Mouse (Mus musculus) lung, embryonic 15.5 days (tissue): ENCODE results near the gene Eif2b4. TPM values are rescaled to one million over a fixed set of nuclear protein-coding genes. Genes with fewer than 3 reads are reported as not detected.

Source experiments
- ATAC-seq: fragments of 200-750 bp; cut with Nextera tagmentation; 2 replicates; pipeline ENCODE4 v1.8.0; 2017; ENCODE audit warnings: moderate number of reproducible peaks, borderline replicate concordance; ENCODE audit not compliant: low FRiP score, low TSS enrichment; ENCODE audit errors: extremely low read depth
- H3K27ac ChIP-seq: fragments of 300-500 bp; sonication (generic); 2 replicates; pipeline ENCODE4 v1.5.1; 2015; ENCODE audit warnings: moderate library complexity, mild to moderate bottlenecking, inconsistent platforms
- H3K27me3 ChIP-seq: fragments of 300-500 bp; sonication (generic); 2 replicates; pipeline ENCODE4 v1.6.1; 2015; ENCODE audit warnings: inconsistent platforms
- H3K36me3 ChIP-seq: fragments of 300-500 bp; sonication (generic); 2 replicates; pipeline ENCODE4 v1.6.1; 2015; ENCODE audit warnings: inconsistent platforms
- H3K4me1 ChIP-seq: fragments of 300-500 bp; sonication (generic); 2 replicates; pipeline ENCODE4 v1.6.1; 2015; ENCODE audit warnings: inconsistent platforms
- H3K4me2 ChIP-seq: fragments of 300-500 bp; sonication (generic); 2 replicates; pipeline ENCODE4 v1.6.1; 2015; ENCODE audit warnings: inconsistent platforms, mild to moderate bottlenecking, moderate library complexity
- H3K4me3 ChIP-seq: fragments of 300-500 bp; sonication (generic); 2 replicates; pipeline ENCODE4 v1.5.1; 2015; ENCODE audit warnings: mild to moderate bottlenecking, inconsistent platforms
- H3K9ac ChIP-seq: fragments of 300-500 bp; sonication (generic); 2 replicates; pipeline ENCODE4 v1.6.1; 2015; ENCODE audit warnings: inconsistent platforms
- H3K9me3 ChIP-seq: fragments of 300-500 bp; sonication (generic); 2 replicates; pipeline ENCODE4 v1.6.1; 2016; ENCODE audit warnings: inconsistent platforms
- WGBS: fragments of 180-500 bp; shearing (Covaris S2); methylation state at CpG from one replicate; pipeline ENCODE4 v1.1.7; 2015; 5-methylcytosine and 5-hydroxymethylcytosine counted together
- polyA plus RNA-seq: library from polyadenylated mRNA; unstranded; fragments of >200 nt; fragmentation: Nextera tagmentation; extraction: Ambion mirVana; gene quantifications from 2 replicates; pipeline ENCODE4 v1.2.1, GENCODE M21; 2015

Eif2b4 gene
- polyA plus RNA-seq, 1 experiment from 2014 or later = 64.3 TPM

- Histone ChIP-seq H3K27me3 (peaks cover 62% of the 10 kb centered on the region), H3K27ac (no peak overlapping the region), H3K36me3 (peaks cover 8% of the 10 kb centered on the region), H3K9me3 (no peaks in the 10 kb centered on the region), H3K4me2 (peak overlapping the region; percentile 31), H3K9ac (no peak overlapping the region), H3K4me3 (peak overlapping the region; percentile 23), H3K4me1 (peaks cover 9% of the 10 kb centered on the region)
- no peak; the same call in 1 of the 2 replicates for ATAC-seq
- WGBS = 11% methylated on average over 9 of the region's 9 CpGs
Observed at GRCm38 (mm10) chr5:31138968-31139425, 54.2 kb downstream of the Eif2b4 start.

- H3K4me1 ChIP-seq = peaks cover 9% of the 10 kb centered on the region
- no peaks in the 10 kb centered on the region for H3K9me3 ChIP-seq
- H3K27me3 ChIP-seq = peaks cover 68% of the 10 kb centered on the region
- peak within 1 kb of the TSS; percentile 31 for H3K4me2 ChIP-seq
- no peak for ATAC-seq
- no peak within 1 kb of the TSS for H3K9ac ChIP-seq
- H3K36me3 ChIP-seq = peaks cover 7% of the 10 kb centered on the region; the same call in 1 of the 2 replicates
- WGBS = 2% methylated on average over 52 of the region's 52 CpGs
- peak within 1 kb of the TSS; percentile 23 for H3K4me3 ChIP-seq
- no peak within 1 kb of the TSS for H3K27ac ChIP-seq
Observed at GRCm38 (mm10) chr5:31138241-31138967, 54.8 kb downstream of the Eif2b4 start, which contains the start of gene Ucn. TSS of gene Ucn (minus strand) at chr5:31138829.

- no peak for ATAC-seq
- Histone ChIP-seq H3K9ac (no peak overlapping the region), H3K9me3 (no peaks in the 10 kb centered on the region), H3K4me1 (peaks cover 9% of the 10 kb centered on the region), H3K36me3 (peaks cover 7% of the 10 kb centered on the region; the same call in 1 of the 2 replicates), H3K27ac (no peak overlapping the region), H3K4me2 (peak overlapping the region; percentile 31), H3K4me3 (no peak overlapping the region; the same call in 1 of the 2 replicates), H3K27me3 (peaks cover 69% of the 10 kb centered on the region)
- 2% methylated on average over 13 of the region's 13 CpGs for WGBS
Observed at GRCm38 (mm10) chr5:31137658-31138057, 55.6 kb downstream of the Eif2b4 start.

Other genes with a start within 250 kb of the Eif2b4 start
- gene Cgref1, start 247.8 kb downstream of the Eif2b4 start, polyA plus RNA-seq = 2.3 and 2.4 TPM in 2 replicates
- 135 TPM in 2 replicates for gene Preb, start 233.1 kb downstream of the Eif2b4 start, polyA plus RNA-seq
- 0.29 and 0.35 TPM in 2 replicates for gene Tcf23, start 224.8 kb downstream of the Eif2b4 start, polyA plus RNA-seq
- gene Atraid, start 145.1 kb downstream of the Eif2b4 start, polyA plus RNA-seq = 149 and 154 TPM in 2 replicates
- 7.8 and 8.1 TPM in 2 replicates for gene Slc5a6, start 144.5 kb downstream of the Eif2b4 start, polyA plus RNA-seq
- gene Cad, start 138.7 kb downstream of the Eif2b4 start, polyA plus RNA-seq = 27.5 and 29.6 TPM in 2 replicates
- not detected in 2 replicates for gene Dnajc5g, start 87.1 kb downstream of the Eif2b4 start, polyA plus RNA-seq
- gene Slc30a3, start 85.2 kb downstream of the Eif2b4 start, polyA plus RNA-seq = 0.25 and 0.29 TPM in 2 replicates
- 0.36 and 0.70 TPM in 2 replicates for gene Trim54, start 76.7 kb downstream of the Eif2b4 start, polyA plus RNA-seq
- gene Ucn, start 54.6 kb downstream of the Eif2b4 start, polyA plus RNA-seq = not detected in 2 replicates
- gene Mpv17, start 39.2 kb downstream of the Eif2b4 start, polyA plus RNA-seq = 51.3 and 60.6 TPM in 2 replicates
- gene Gm29609, start 13.5 kb downstream of the Eif2b4 start, polyA plus RNA-seq = 1.1 and 1.4 TPM in 2 replicates
- 68.4 and 69.3 TPM in 2 replicates for gene Gtf3c2, start 13.3 kb downstream of the Eif2b4 start, polyA plus RNA-seq
- gene Snx17, start 203 bp downstream of the Eif2b4 start, polyA plus RNA-seq = 146 and 147 TPM in 2 replicates
- gene Zfp513, start 8.9 kb upstream of the Eif2b4 start, polyA plus RNA-seq = 8.8 and 9.5 TPM in 2 replicates
- gene Ppm1g, start 27.3 kb upstream of the Eif2b4 start, polyA plus RNA-seq = 141 and 144 TPM in 2 replicates
- 155 and 167 TPM in 2 replicates for gene Nrbp1, start 47.4 kb upstream of the Eif2b4 start, polyA plus RNA-seq
- gene Gm9970, start 47.8 kb upstream of the Eif2b4 start, polyA plus RNA-seq = 0.40 and 0.64 TPM in 2 replicates
- gene Krtcap3, start 58.3 kb upstream of the Eif2b4 start, polyA plus RNA-seq = 36.4 and 37.9 TPM in 2 replicates
- 33.8 and 37.2 TPM in 2 replicates for gene Ift172, start 97.7 kb upstream of the Eif2b4 start, polyA plus RNA-seq
- gene Fndc4, start 102.7 kb upstream of the Eif2b4 start, polyA plus RNA-seq = 51.5 and 54.8 TPM in 2 replicates
- gene Gckr, start 104.0 kb upstream of the Eif2b4 start, polyA plus RNA-seq = 0.07 and 0.16 TPM in 2 replicates